Mouse (Mus musculus) cerebellum, postnatal 14 days (tissue): Measurements from ENCODE around the gene Dnaaf1.

ENCODE experiments used
- DNase-seq, 2 experiments: peaks; one replicate each; pipeline ENCODE4 v3.0.0; 2021; ENCODE audit warnings: mixed read lengths in 2 of 2

Dnaaf1 gene

GRCm38 (mm10) chr8:119572411-119572810 is 2.6 kb upstream of the Dnaaf1 start:
- DNase-seq = no peak

GRCm38 (mm10) chr8:119575366-119575726 is 311 bp downstream of the Dnaaf1 start:
- DNase-seq = no peak

GRCm38 (mm10) chr8:119579096-119579495 is 4.1 kb downstream of the Dnaaf1 start:
- no peak for DNase-seq

- DNase-seq = no peak
These were observed 5.6 kb downstream of the Dnaaf1 start for GRCm38 (mm10) chr8:119580441-119581161.

- DNase-seq = no peak
These were observed 10.9 kb downstream of the Dnaaf1 start for GRCm38 (mm10) chr8:119585901-119586300.

- no peak for DNase-seq
These were observed 13.3 kb downstream of the Dnaaf1 start for GRCm38 (mm10) chr8:119588321-119588720.

GRCm38 (mm10) chr8:119588844-119589243 is 13.8 kb downstream of the Dnaaf1 start:
- no peak for DNase-seq

- DNase-seq = no peak
These were observed 15.3 kb downstream of the Dnaaf1 start for GRCm38 (mm10) chr8:119590348-119590747.

- no peak for DNase-seq
These were observed 16.4 kb downstream of the Dnaaf1 start for GRCm38 (mm10) chr8:119591456-119591855.

GRCm38 (mm10) chr8:119603771-119604170 is 28.7 kb downstream of the Dnaaf1 start:
- DNase-seq = no peak

- no peak for DNase-seq
These were observed 29.4 kb downstream of the Dnaaf1 start for GRCm38 (mm10) chr8:119604398-119604803.

- peak; percentile 97 to 99 for DNase-seq
These were observed 30.0 kb downstream of the Dnaaf1 start, which contains the start of gene Taf1c for GRCm38 (mm10) chr8:119604996-119605395. Gene Taf1c, minus strand, starts transcription at chr8:119605222.

- no peak for DNase-seq
These were observed 31.2 kb downstream of the Dnaaf1 start for GRCm38 (mm10) chr8:119606224-119606623.

GRCm38 (mm10) chr8:119612471-119612870 is 37.4 kb downstream of the Dnaaf1 start, which contains the start of gene Adad2:
Gene Adad2, plus strand, starts transcription at chr8:119612747.
- no peak for DNase-seq

- DNase-seq = no peak
These were observed 40.1 kb downstream of the Dnaaf1 start for GRCm38 (mm10) chr8:119615096-119615495.

GRCm38 (mm10) chr8:119616358-119616757 is 41.3 kb downstream of the Dnaaf1 start:
- DNase-seq = no peak

- DNase-seq = no peak
These were observed 41.8 kb downstream of the Dnaaf1 start for GRCm38 (mm10) chr8:119616811-119617210.

GRCm38 (mm10) chr8:119617586-119617985 is 42.6 kb downstream of the Dnaaf1 start:
- no peak for DNase-seq

GRCm38 (mm10) chr8:119618887-119619286 is 43.9 kb downstream of the Dnaaf1 start:
- DNase-seq = no peak

GRCm38 (mm10) chr8:119620116-119620840 is 45.2 kb downstream of the Dnaaf1 start:
- no peak for DNase-seq

- no peak for DNase-seq
These were observed 45.9 kb downstream of the Dnaaf1 start for GRCm38 (mm10) chr8:119620848-119621465.

GRCm38 (mm10) chr8:119622555-119622954 is 47.5 kb downstream of the Dnaaf1 start:
- no peak for DNase-seq

GRCm38 (mm10) chr8:119623061-119623460 is 48.0 kb downstream of the Dnaaf1 start:
- no peak for DNase-seq

- DNase-seq = no peak
These were observed 48.7 kb downstream of the Dnaaf1 start for GRCm38 (mm10) chr8:119623744-119624143.
